Mouse (Mus musculus): ENCODE measurements around the gene Eno3. TPM values are rescaled to one million over a fixed set of nuclear protein-coding genes. Genes with fewer than 3 reads are reported as not detected.
A peak's percentile ranks its signal among the peaks of the same experiment; 100 is the strongest.

The Eno3 gene
- polyA plus RNA-seq, 1 experiment from 2014 or later, result 5.9 TPM

- no peak overlapping the region for H3K27ac ChIP-seq (ENCODE audit: low read depth, low read length)
- no peak for ATAC-seq
- H3K4me2 ChIP-seq (ENCODE audit: low read length), result no peak overlapping the region
- no peaks in the 10 kb centered on the region for H3K27me3 ChIP-seq (replicated peaks; ENCODE audit: control insufficient read depth, insufficient read depth, low read length)
- H3K9me3 ChIP-seq (replicated peaks; ENCODE audit: control insufficient read depth, low read length), result no peaks in the 10 kb centered on the region
- H3K36me3 ChIP-seq (ENCODE audit: control insufficient read depth, insufficient read depth, low read length), result peaks cover 64% of the 10 kb centered on the region
- 96% methylated on average over 8 of the region's 8 CpGs for WGBS
- H3K9ac ChIP-seq (ENCODE audit: low read length), result no peak overlapping the region
- DNase-seq (ENCODE audit: low spot score), result no peak
- no peak overlapping the region for H3K4me3 ChIP-seq (ENCODE audit: low read depth, low read length)
- H3K4me1 ChIP-seq (ENCODE audit: control insufficient read depth, insufficient read depth, low read length), result peaks cover 8% of the 10 kb centered on the region
Measured at GRCm38 (mm10) chr11:70679361-70679760, 22.4 kb downstream of the Eno3 start.

DNA sequence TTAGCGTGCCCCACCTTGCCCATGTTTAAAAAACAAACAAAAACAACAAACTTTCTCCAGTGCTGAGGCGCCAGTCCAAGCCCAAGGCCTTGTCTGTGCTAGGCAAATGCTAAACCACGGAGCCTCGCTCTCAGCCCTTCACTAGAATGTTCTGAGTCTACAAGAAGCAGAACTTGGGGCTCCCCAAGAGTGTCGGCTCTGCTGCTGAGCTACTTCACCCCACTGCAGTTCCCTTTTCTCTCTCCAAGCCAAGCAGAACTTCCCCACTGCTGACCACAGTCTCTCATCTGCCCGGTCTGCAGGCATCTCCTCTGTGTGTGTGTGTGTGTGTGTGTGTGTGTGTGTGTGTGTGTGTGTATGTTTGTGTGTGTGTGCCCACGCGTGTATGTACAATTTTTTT, 22.9 kb downstream of the Eno3 start:
- ATAC-seq (no peak), DNase-seq (ENCODE audit: low spot score) (no peak)
- H3K27ac ChIP-seq (ENCODE audit: low read depth, low read length), result no peak overlapping the region
- peaks cover 8% of the 10 kb centered on the region for H3K4me1 ChIP-seq (ENCODE audit: control insufficient read depth, insufficient read depth, low read length)
- H3K4me3 ChIP-seq (ENCODE audit: low read depth, low read length), result no peak overlapping the region
- 93% methylated on average over 8 of the region's 8 CpGs for WGBS
- H3K36me3 ChIP-seq (ENCODE audit: control insufficient read depth, insufficient read depth, low read length), result peaks cover 66% of the 10 kb centered on the region
- no peaks in the 10 kb centered on the region for H3K27me3 ChIP-seq (replicated peaks; ENCODE audit: control insufficient read depth, insufficient read depth, low read length)
- H3K9me3 ChIP-seq (replicated peaks; ENCODE audit: control insufficient read depth, low read length), result no peaks in the 10 kb centered on the region
- no peak overlapping the region for H3K4me2 ChIP-seq (ENCODE audit: low read length)
- H3K9ac ChIP-seq (ENCODE audit: low read length), result no peak overlapping the region

- 65% methylated on average over 12 of the region's 12 CpGs for WGBS
- no peaks in the 10 kb centered on the region for H3K9me3 ChIP-seq (replicated peaks; ENCODE audit: control insufficient read depth, low read length)
- peaks cover 8% of the 10 kb centered on the region for H3K4me1 ChIP-seq (ENCODE audit: control insufficient read depth, insufficient read depth, low read length)
- no peak for DNase-seq (ENCODE audit: low spot score)
- H3K27me3 ChIP-seq (replicated peaks; ENCODE audit: control insufficient read depth, insufficient read depth, low read length), result no peaks in the 10 kb centered on the region
- H3K9ac ChIP-seq (ENCODE audit: low read length), result no peak overlapping the region
- no peak overlapping the region for H3K4me2 ChIP-seq (ENCODE audit: low read length)
- no peak overlapping the region for H3K4me3 ChIP-seq (ENCODE audit: low read depth, low read length)
- ATAC-seq, result no peak
- peaks cover 62% of the 10 kb centered on the region for H3K36me3 ChIP-seq (ENCODE audit: control insufficient read depth, insufficient read depth, low read length)
- no peak overlapping the region for H3K27ac ChIP-seq (ENCODE audit: low read depth, low read length)
Measured at GRCm38 (mm10) chr11:70681170-70681569, 24.2 kb downstream of the Eno3 start.

- Histone ChIP-seq H3K4me2 (ENCODE audit: low read length) (peak overlapping the region; percentile 24; the same call in 1 of the 2 replicates), H3K36me3 (ENCODE audit: control insufficient read depth, insufficient read depth, low read length) (peaks cover 57% of the 10 kb centered on the region), H3K27ac (ENCODE audit: low read depth, low read length) (peak overlapping the region; percentile 72), H3K9ac (ENCODE audit: low read length) (no peak overlapping the region), H3K27me3 (replicated peaks; ENCODE audit: control insufficient read depth, insufficient read depth, low read length) (no peaks in the 10 kb centered on the region), H3K9me3 (replicated peaks; ENCODE audit: control insufficient read depth, low read length) (no peaks in the 10 kb centered on the region), H3K4me3 (ENCODE audit: low read depth, low read length) (no peak overlapping the region), H3K4me1 (ENCODE audit: control insufficient read depth, insufficient read depth, low read length) (peaks cover 13% of the 10 kb centered on the region)
- 10% methylated on average over 11 of the region's 11 CpGs for WGBS
- peak; percentile 85 for ATAC-seq
- peak; percentile 88 for DNase-seq (ENCODE audit: low spot score)
Measured at GRCm38 (mm10) chr11:70681897-70682581, 25.0 kb downstream of the Eno3 start.

DNA sequence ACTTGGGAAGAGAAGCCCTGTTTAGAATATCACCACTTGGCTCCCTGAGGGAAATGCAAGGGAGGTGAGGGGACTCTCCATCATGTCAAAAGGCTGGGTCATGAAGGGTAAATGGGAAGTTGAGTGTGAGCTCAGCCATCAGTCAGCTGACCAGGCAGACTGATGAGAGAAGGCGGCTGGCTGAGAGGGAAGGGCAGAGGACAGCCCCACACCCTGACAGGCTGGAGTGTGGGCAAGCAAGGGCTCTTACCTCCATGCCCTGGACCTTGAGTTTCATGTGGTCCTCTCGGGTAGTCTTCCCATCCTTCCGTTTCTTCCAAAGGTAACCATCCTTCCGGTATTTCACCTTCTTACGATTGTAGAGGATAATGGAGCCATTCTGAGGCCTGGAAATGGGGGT, 26.6 kb downstream of the Eno3 start:
- DNase-seq (ENCODE audit: low spot score) (no peak), ATAC-seq (no peak)
- 92% methylated on average over 5 of the region's 5 CpGs for WGBS
- H3K4me1 ChIP-seq (ENCODE audit: control insufficient read depth, insufficient read depth, low read length), result peaks cover 16% of the 10 kb centered on the region
- no peak overlapping the region for H3K4me3 ChIP-seq (ENCODE audit: low read depth, low read length)
- H3K36me3 ChIP-seq (ENCODE audit: control insufficient read depth, insufficient read depth, low read length), result peaks cover 51% of the 10 kb centered on the region
- no peaks in the 10 kb centered on the region for H3K27me3 ChIP-seq (replicated peaks; ENCODE audit: control insufficient read depth, insufficient read depth, low read length)
- no peaks in the 10 kb centered on the region for H3K9me3 ChIP-seq (replicated peaks; ENCODE audit: control insufficient read depth, low read length)
- H3K27ac ChIP-seq (ENCODE audit: low read depth, low read length), result no peak overlapping the region
- no peak overlapping the region for H3K4me2 ChIP-seq (ENCODE audit: low read length)
- H3K9ac ChIP-seq (ENCODE audit: low read length), result no peak overlapping the region

DNA sequence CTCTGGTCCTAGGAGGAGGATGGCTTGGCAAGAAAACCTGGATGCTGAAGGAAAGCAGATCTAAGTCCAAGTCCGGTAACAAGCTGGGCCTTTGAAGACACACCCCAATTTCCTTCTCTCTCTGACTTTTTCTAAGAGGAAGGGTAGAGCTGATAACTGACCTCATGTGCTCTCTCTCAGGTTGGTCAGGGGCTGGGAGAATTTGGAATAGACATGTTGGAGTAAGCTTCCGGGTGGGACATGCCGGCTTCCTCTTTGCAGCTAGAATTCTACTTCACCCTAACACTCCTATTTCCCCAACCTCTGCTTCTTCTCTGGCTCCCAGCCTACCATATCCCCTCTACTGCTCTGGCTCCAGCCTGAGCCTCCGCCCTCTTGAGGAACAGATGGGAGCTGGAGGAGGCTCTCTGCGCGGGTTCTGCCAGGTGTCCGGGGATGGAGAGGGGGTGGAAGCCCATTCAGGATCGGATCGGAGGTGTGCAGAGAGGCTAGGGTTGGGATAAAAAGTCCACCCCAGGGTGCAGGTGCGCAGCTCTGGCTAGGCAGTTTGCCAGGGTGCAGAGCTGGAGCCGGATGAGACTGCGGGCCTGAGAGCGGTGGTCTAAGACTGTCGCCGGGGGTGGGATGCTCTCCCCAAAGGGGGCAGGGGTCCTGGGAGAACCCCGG, 30.0 kb downstream of the Eno3 start:
- H3K36me3 ChIP-seq (ENCODE audit: control insufficient read depth, insufficient read depth, low read length), result peaks cover 34% of the 10 kb centered on the region
- WGBS, result 4% methylated on average over 16 of the region's 16 CpGs
- H3K4me3 ChIP-seq (ENCODE audit: low read depth, low read length), result peak overlapping the region; percentile 84
- H3K27me3 ChIP-seq (replicated peaks; ENCODE audit: control insufficient read depth, insufficient read depth, low read length), result no peaks in the 10 kb centered on the region
- ATAC-seq, result peak; percentile 73
- no peaks in the 10 kb centered on the region for H3K9me3 ChIP-seq (replicated peaks; ENCODE audit: control insufficient read depth, low read length)
- peak overlapping the region; percentile 81 for H3K27ac ChIP-seq (ENCODE audit: low read depth, low read length)
- H3K4me2 ChIP-seq (ENCODE audit: low read length), result peak overlapping the region; percentile 60
- H3K9ac ChIP-seq (ENCODE audit: low read length), result peak overlapping the region; percentile 84
- DNase-seq (ENCODE audit: low spot score), result peak; percentile 68
- peaks cover 16% of the 10 kb centered on the region for H3K4me1 ChIP-seq (ENCODE audit: control insufficient read depth, insufficient read depth, low read length)

DNA sequence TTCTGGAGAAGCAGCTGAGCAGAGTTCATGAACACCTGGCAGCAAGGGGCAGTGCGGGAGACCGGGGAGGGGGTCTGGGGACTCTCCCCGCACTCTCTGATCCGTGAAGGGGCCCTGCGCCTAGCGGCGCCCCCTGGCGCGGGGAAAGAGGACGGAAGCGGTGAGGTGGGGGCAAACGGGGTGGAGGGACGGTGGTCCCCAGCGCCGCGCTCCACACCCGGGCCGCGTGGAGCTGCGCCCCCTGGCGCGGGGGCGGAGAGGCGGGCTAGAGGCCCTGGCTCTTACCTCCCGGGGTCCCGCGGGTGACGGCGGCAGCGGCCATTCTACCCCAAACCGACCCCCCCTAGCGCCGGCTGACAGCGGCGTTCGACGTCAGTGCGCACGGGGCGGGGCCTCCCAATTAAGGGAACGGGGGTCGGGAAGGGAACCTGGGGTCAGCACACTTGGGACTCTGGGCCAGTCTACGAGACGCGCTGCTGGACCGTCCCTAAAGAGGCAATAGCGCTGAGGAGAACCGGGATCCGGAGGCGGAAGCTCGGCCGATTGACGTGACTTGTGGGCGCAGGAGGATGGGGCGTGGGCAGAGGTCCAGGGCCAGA, 30.7 kb downstream of the Eno3 start, which contains the start of gene Camta2:
Gene Camta2, minus strand, starts transcription at position 505 of the 599 bp plus-strand sequence.
- Histone ChIP-seq H3K27ac (ENCODE audit: low read depth, low read length) (peak within 1 kb of the TSS; percentile 81), H3K9ac (ENCODE audit: low read length) (peak within 1 kb of the TSS; percentile 84), H3K4me1 (ENCODE audit: control insufficient read depth, insufficient read depth, low read length) (peaks cover 10% of the 10 kb centered on the region), H3K27me3 (replicated peaks; ENCODE audit: control insufficient read depth, insufficient read depth, low read length) (no peaks in the 10 kb centered on the region), H3K4me3 (ENCODE audit: low read depth, low read length) (peak within 1 kb of the TSS; percentile 84), H3K36me3 (ENCODE audit: control insufficient read depth, insufficient read depth, low read length) (peaks cover 28% of the 10 kb centered on the region), H3K9me3 (replicated peaks; ENCODE audit: control insufficient read depth, low read length) (no peaks in the 10 kb centered on the region), H3K4me2 (ENCODE audit: low read length) (peak within 1 kb of the TSS; percentile 60)
- DNase-seq (ENCODE audit: low spot score) (peak; percentile 83), ATAC-seq (peak; percentile 84)
- WGBS, result under 1% methylated on average over 51 of the region's 55 CpGs

DNA sequence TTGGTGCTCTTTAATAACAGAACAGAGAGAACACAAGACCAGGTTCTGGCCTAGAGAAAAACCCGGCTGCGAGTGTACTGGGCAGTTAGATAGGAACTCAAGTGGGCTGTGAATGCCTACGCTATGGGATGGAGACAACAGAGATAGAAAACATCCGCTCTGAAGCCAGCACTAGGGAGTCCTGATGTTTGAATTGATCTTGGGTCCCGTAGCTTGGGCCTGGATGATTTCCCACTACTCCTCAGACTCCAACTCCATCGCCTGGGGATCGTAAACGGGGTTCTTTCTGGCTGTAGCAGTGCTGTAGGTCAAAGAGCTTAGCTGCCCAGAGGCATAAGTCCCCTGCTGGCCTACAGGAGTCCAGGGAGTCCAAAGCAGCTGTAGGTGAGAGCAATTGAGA, 31.4 kb downstream of the Eno3 start:
- peak overlapping the region; percentile 81; the same call in 1 of the 2 replicates for H3K27ac ChIP-seq (ENCODE audit: low read depth, low read length)
- peak overlapping the region; percentile 84 for H3K9ac ChIP-seq (ENCODE audit: low read length)
- no peaks in the 10 kb centered on the region for H3K9me3 ChIP-seq (replicated peaks; ENCODE audit: control insufficient read depth, low read length)
- peak overlapping the region; percentile 84 for H3K4me3 ChIP-seq (ENCODE audit: low read depth, low read length)
- ATAC-seq (no peak), DNase-seq (ENCODE audit: low spot score) (peak; percentile 7)
- peaks cover 22% of the 10 kb centered on the region for H3K36me3 ChIP-seq (ENCODE audit: control insufficient read depth, insufficient read depth, low read length)
- H3K4me2 ChIP-seq (ENCODE audit: low read length), result peak overlapping the region; percentile 60
- peaks cover 10% of the 10 kb centered on the region for H3K4me1 ChIP-seq (ENCODE audit: control insufficient read depth, insufficient read depth, low read length)
- 10% methylated on average over 8 of the region's 8 CpGs for WGBS
- no peaks in the 10 kb centered on the region for H3K27me3 ChIP-seq (replicated peaks; ENCODE audit: control insufficient read depth, insufficient read depth, low read length)
